Mouse (Mus musculus) limb, embryonic 13.5 days (tissue): ENCODE results near the gene Nhp2. TPM values are rescaled to one million over a fixed set of nuclear protein-coding genes. Genes with fewer than 3 reads are reported as not detected.
A peak's percentile ranks its signal among the peaks of the same experiment; 100 is the strongest.

Experiments
- ATAC-seq: fragments of 200-750 bp; cut with Nextera tagmentation; 2 replicates; pipeline ENCODE4 v1.8.0; 2017; ENCODE audit warnings: low read depth, moderate number of reproducible peaks, moderate TSS enrichment; ENCODE audit not compliant: low FRiP score
- H3K27ac ChIP-seq: fragments of 300-500 bp; sonication (generic); 2 replicates; pipeline ENCODE4 v1.5.1; 2015; ENCODE audit warnings: inconsistent platforms, mild to moderate bottlenecking, moderate library complexity
- H3K27me3 ChIP-seq: fragments of 300-500 bp; sonication (generic); 2 replicates; pipeline ENCODE4 v1.6.1; 2015; ENCODE audit warnings: mild to moderate bottlenecking, inconsistent platforms
- H3K36me3 ChIP-seq: fragments of 300-500 bp; sonication (generic); 2 replicates; pipeline ENCODE4 v1.6.1; 2015; ENCODE audit warnings: inconsistent platforms, mild to moderate bottlenecking, moderate library complexity
- H3K4me1 ChIP-seq: fragments of 300-500 bp; sonication (generic); 2 replicates; pipeline ENCODE4 v1.6.1; 2015; ENCODE audit warnings: inconsistent platforms
- H3K4me2 ChIP-seq: fragments of 300-500 bp; sonication (generic); replicated peaks from 2 replicates; pipeline ENCODE4 v1.6.1; 2015; ENCODE audit warnings: inconsistent platforms, mild to moderate bottlenecking, moderate library complexity
- H3K4me3 ChIP-seq: fragments of 300-500 bp; sonication (generic); 2 replicates; pipeline ENCODE4 v1.5.1; 2015; ENCODE audit warnings: moderate library complexity, mild to moderate bottlenecking, inconsistent platforms
- H3K9ac ChIP-seq: fragments of 300-500 bp; sonication (generic); 2 replicates; pipeline ENCODE4 v1.6.1; 2015; ENCODE audit warnings: mild to moderate bottlenecking, inconsistent platforms
- H3K9me3 ChIP-seq: fragments of 300-500 bp; sonication (generic); 2 replicates; pipeline ENCODE4 v1.6.1; 2016; ENCODE audit warnings: inconsistent platforms
- WGBS: fragments of 180-500 bp; shearing (Covaris S2); methylation state at CpG from one replicate; pipeline ENCODE4 v1.1.7; 2015; 5-methylcytosine and 5-hydroxymethylcytosine counted together
- polyA plus RNA-seq: library from polyadenylated mRNA; unstranded; fragments of >200 nt; fragmentation: Nextera tagmentation; extraction: Ambion mirVana; gene quantifications from 2 replicates; pipeline ENCODE4 v1.2.1, GENCODE M21; 2015

Gene Nhp2
- polyA plus RNA-seq, 1 experiment from 2014 or later: 129 TPM

GRCm38 (mm10) chr11:51673291-51673690, 53.8 kb downstream of the Nhp2 start:
- no peaks in the 10 kb centered on the region for H3K36me3 ChIP-seq
- no peak overlapping the region for H3K4me2 ChIP-seq
- no peaks in the 10 kb centered on the region for H3K9me3 ChIP-seq
- 60% methylated on average over 9 of the region's 9 CpGs for WGBS
- 0 out of 2 replicates have a peak, but pooled peaks cover 6% of the 10 kb centered on the region for H3K4me1 ChIP-seq
- H3K27ac ChIP-seq: peak overlapping the region; percentile 48; the same call in 1 of the 2 replicates
- no peak overlapping the region for H3K9ac ChIP-seq
- no peaks in the 10 kb centered on the region for H3K27me3 ChIP-seq
- peak; percentile 77; the same call in 1 of the 2 replicates for ATAC-seq
- no peak overlapping the region for H3K4me3 ChIP-seq

Other genes starting within 250 kb of the Nhp2 start
- gene Phykpl, start 35.0 kb upstream of the Nhp2 start, polyA plus RNA-seq: 16.7 and 17.1 TPM in 2 replicates
- gene Hnrnpab, start 12.9 kb upstream of the Nhp2 start, polyA plus RNA-seq: 415 TPM in 2 replicates
- gene Rmnd5b, start 16.2 kb downstream of the Nhp2 start, polyA plus RNA-seq: 51.8 and 56.1 TPM in 2 replicates
- gene N4bp3, start 31.1 kb downstream of the Nhp2 start, polyA plus RNA-seq: 31.1 and 32.4 TPM in 2 replicates
- 3.1 and 3.5 TPM in 2 replicates for gene D930048N14Rik, start 31.2 kb downstream of the Nhp2 start, polyA plus RNA-seq
- 89.7 and 93.3 TPM in 2 replicates for gene 0610009B22Rik, start 69.1 kb downstream of the Nhp2 start, polyA plus RNA-seq
- 16.6 and 18.1 TPM in 2 replicates for gene Sec24a, start 143.9 kb downstream of the Nhp2 start, polyA plus RNA-seq
- 90.5 and 96.8 TPM in 2 replicates for gene Sar1b, start 144.0 kb downstream of the Nhp2 start, polyA plus RNA-seq
- gene Jade2, start 237.9 kb downstream of the Nhp2 start, polyA plus RNA-seq: 1.7 and 2.2 TPM in 2 replicates